Mouse (Mus musculus) urinary bladder, postnatal 10 days (tissue): ENCODE results near the gene Rpl27.
"Not testable (repeated sequence)": the region's sequence is repeated elsewhere in the genome, so short reads cannot be mapped to it uniquely, and the experiment has no call there.

Experiments
- DNase-seq: peaks from one replicate; pipeline ENCODE4 v3.0.0; 2022; ENCODE audit warnings: low spot score

The Rpl27 gene

DNA sequence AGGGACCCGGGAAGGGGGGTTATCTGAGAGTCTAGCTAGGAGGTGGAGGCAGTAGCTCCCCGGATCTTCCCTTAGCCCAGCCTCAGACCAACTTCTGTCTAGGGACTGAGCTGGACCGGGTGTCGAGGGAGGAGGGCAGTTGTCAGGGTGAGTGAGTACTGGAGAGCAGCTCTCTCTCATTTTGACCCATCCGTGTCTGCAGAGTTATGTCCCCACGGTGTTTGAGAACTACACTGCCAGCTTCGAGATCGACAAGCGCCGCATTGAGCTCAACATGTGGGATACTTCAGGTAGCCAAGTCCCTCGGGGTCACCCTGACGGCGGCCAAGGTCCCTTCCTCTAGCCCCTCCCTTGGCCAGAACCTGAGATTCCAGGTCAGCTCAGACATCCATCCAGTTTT, 26.6 kb downstream of the Rpl27 start:
- DNase-seq = no peak

DNA sequence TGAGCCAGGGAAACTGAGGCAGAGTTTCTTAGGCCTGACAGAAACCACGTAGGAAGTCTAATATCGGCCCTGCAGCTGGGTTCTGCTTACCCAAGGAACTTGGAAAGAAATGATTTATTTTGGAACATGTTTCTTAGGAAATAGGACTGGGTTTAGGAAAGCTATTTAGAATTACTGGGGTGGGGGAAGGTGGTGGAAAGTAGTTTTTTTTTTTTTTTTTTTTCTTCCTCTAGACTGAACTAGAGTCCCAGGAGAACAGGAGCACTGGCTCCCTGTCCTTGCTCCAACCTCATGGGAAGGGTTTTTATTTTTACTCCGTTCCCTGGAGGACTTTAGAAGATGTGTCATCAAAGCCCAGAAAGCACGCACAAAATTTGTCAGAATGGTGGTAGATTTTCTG, 27.1 kb downstream of the Rpl27 start:
- no peak for DNase-seq

DNA sequence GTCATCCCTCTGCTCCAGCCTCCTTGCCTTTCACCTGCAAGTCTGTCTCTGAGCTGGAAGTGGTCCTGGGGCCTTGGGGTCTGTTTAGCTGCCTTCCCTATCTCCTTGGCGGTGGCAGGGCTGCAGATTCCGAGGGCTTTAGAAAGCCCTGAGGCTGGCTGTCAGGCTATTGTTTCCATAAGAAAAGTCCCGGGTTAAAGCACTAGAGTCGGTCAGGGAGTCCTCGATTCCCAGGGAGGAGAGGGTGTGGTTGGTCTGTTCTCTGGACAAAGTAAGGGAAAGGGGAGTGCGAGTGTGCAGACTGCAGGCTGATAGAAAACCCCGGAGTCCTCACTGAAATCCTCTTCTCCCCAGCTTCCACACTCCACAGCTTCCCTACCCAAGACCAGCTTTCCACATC, 28.1 kb downstream of the Rpl27 start:
- no peak for DNase-seq

DNA sequence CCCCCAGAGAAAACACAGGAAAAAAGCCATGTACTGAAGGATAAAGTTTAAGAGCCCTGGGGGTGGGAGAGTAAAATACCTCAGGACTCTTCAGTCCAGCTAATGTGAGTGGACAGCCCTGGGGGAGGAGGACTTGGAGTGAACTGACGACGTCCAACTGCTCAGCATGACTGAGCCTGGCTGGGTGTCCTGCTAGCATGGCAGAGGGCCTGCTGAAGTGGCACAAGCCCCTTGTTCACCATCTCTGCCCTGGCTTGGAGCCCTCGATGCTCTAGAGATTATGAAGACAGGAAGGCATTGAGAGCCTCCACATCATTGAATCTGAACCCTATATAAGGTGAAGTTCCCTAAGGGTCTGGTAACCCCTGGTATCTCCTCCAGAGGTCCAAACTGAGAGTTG, 29.8 kb downstream of the Rpl27 start:
- no peak for DNase-seq

DNA sequence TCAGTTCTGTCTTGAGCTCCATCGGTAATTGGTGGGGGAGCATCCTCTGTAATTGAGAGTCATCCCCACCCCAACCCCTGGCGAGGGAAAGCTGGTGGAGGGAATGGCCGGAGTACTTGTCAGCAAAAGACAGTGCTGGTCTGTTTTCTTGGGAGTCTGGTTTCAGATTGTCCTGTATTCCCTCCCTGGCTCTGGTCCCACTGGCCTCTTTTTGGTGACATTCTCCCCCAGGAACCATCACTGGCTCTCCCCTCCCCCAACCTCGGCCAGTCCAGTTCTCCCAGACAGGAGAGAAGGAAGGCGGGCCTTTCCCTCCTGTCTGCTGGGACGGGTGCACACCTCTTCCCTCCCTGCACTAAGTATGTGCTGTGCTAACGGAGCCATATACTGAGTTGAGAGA, 30.2 kb downstream of the Rpl27 start:
- no peak for DNase-seq

DNA sequence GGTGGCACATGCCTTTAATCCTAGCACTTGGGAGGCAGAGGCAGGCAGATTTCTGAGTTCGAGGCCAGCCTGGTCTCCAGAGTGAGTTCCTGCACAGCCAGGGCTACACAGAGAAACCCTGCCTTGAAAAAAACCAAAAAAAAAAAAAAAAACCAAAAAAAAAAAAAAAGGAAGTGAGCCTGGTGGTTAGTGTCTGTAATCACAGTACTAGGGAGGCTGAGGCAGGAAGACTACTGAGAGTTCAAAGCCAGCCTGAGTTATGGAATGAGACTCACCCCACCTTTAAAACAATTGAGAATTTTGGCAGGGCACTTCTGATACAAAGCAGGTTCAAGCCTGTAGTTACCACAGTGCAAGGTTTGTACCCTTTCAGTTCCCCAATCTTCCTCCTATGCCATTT, 31.6 kb downstream of the Rpl27 start:
- DNase-seq = not testable (repeated sequence)

DNA sequence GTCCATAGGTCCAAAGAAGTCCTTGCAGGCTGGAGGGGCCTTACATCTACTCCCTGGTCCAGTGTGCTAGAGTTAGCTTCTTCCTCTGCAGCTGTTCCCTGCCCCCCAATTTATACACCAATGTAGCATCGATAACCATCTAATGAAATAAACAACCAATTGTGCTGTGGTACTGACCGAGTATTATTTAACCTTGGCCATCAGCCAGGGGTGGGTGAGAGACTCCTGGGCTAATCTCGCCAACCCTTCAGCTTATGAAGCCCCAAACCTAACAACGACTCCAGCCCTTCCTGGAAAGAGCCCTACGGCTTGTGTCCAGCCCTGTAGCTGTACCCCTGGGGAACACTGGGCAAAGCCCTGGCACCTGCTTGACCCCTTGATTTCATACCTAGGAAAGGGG, 32.2 kb downstream of the Rpl27 start:
- DNase-seq = no peak

DNA sequence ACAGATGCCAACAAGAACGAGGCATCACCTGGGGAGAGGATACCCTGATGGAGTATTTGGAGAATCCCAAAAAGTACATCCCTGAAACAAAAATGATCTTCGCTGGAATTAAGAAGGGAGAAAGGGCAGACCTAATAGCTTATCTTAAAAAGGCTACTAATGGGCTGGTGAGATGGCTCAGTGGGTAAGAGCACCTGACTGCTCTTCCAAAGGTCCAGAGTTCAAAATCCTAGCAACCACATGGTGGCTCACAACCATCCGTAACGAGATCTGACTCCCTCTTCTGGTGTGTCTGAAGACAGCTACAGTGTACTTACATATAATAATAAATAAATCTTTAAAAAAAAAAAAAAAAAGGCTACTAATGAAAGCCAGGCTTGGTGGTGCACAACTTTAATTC, 34.3 kb downstream of the Rpl27 start:
- not testable (repeated sequence) for DNase-seq

DNA sequence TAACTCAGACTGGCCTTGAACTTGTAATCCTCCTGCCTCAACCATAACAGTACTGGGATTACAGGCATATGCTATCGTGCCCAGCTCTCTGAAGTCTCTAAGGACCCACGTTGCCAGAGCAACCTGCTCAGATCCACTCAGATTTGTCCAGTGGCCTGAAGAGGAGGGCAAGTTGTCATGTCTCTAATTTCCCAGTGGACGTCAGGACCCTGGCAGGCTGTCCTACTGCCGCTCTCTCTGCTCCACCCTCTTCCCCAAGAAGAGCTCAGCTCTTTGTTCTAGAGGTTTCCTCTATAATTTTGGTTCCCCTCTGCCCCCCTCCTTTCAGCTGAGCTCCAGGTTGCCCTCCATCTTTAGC, 35.1 kb downstream of the Rpl27 start:
- no peak for DNase-seq

DNA sequence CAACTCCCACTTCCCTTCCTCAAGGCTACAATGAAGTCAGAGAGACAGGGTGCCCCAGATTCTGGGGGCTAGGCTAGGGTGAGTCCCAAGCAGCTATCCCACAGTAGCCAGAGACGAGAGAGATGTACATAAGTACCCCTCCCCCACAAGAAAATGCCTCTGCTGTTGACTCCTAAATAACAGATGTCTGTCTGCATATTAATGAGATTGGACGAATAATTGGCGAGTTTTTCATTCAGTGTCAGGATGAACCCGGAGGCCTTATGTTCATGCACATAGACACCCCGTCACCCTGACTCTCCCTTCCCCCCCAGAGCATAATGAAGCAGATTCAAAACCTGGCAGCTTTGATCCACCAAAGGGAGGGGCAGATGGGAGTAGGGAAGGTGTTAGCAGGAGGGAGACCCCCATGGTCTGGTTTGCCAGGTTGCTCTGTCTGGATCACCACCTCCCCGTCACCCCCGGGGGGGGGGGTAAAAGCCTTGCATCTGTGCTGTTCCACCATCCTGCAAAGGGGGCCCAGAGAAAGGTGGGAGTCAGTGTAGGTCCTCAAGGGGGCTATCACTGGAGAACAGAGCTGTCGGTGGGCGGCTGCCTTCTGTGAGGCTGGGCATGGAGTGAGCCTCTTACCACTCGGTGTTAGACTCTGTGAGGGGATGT, 35.6 kb downstream of the Rpl27 start:
- no peak for DNase-seq

DNA sequence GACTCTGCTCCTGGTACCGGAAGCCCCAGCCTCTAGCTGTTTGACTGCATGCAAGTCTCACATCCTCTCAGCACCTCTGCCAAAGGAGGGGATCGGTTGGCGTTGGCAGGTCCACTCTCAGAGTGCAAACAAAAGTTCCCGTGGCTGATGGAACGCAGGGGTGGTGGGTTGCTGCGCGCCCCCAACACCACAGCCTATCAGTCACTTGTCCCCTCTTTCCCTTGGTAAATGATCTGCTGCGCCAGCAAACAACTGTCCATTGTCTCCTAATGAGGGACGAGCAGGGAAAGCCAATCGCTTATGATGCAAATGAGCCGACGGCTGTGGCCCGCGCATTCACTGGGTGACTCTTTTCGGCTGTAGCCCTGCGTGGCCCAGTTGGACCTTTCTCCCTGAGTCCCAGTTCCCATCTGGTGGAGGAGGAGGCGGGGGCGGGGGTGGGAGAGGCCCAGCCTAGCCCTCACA, 37.1 kb downstream of the Rpl27 start:
- no peak for DNase-seq

DNA sequence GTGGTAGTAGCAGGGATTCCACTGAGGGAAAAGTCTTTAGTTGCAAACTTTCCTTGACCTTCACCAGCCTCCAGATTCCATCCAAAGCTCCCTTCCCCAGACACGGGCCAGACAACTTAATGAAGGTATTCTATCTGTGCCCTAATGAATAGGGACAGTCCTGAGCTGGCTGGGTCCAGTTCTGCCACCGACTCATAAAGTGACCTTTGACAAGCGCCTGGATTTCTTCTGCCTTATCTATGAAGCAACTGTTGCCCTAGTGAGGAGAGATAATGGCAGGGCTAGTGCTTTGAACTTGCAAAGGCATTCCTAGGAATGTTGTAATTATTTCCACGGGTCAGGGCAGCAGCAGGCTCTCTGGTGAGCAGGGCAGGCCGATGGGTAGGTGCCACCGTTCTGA, 38.8 kb downstream of the Rpl27 start:
- no peak for DNase-seq

DNA sequence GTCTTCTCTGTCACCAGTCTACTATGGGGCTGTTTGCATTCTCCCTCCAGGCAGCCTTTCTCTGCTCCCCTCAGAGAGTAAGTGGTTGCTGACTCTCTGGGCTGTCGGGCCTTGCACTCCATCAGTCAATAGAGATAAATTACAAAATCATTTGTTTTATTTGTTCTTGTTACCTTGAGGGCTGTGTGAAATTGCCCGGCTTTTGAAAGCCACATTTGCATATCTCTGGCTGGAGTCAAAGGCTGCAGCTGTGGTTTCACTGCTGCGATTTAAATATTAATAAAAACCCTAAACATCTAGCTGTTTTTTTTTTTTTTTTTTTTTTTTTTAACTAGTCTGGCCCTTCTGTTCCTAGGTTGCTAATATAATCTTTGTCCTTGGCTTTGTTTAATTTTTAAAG, 41.7 kb downstream of the Rpl27 start:
- DNase-seq = no peak

DNA sequence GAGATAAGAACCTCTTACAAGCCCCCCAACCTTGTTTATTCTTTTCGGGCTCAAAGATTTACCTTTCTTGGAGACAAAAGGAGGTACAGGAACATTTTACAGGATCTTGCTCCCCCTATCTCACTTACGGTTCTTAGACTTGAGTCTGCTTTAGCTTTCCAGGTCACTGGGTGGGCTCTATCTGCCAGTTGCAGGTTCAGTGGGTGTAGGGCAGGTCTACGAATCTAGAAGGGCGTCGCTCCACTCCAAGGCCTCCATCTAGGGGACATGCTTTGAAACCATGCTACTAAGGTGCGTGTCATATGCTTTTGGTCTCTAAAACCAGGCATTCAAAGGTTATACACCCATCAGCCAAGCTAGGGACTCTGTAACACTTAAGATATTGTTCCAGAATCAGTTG, 42.1 kb downstream of the Rpl27 start:
- no peak for DNase-seq

DNA sequence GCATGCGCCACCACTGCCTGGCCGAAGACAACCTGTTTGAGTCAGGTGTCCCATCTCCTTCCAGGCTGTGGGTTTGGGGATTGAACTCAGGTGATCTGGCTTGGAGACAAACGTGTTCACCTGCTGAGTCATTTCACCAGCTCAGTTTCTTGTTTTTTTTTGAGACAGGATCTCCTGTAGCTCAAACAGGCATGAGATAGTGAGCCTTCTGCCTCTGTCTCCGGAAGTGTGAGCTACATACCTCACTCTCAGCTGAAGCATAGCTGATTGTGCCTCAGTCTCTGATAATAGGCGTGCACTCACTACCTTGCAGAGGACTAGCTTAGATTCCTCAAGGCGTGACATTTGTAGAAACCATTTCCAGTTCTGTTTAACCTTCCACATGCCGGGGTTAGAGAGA, 42.7 kb downstream of the Rpl27 start:
- no peak for DNase-seq

DNA sequence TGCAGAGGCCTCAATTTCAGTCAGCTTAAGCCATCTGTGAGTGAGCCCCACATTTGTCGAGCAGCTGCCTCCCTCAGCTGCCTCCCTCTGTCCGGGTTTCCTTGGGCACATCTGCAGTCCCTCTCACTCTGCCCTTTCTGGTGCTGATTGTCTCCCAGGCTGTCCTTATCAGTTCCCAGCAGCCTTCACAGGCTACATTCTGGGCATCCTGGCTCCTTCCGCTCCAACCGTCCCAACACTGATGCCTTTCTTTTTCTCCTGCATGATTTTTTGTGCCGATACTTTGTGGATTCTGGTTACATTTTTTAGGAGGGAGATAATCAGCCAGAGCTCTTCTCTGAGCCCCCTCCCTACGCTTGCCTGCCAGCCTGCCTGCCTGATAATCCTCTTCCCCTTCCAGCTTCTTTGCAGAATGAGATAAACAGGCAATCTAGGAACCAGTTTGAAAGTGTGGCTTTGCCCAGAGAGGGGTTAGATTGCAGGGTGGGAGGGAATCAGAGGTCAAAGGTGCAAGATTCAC, 43.5 kb downstream of the Rpl27 start:
- DNase-seq = no peak

DNA sequence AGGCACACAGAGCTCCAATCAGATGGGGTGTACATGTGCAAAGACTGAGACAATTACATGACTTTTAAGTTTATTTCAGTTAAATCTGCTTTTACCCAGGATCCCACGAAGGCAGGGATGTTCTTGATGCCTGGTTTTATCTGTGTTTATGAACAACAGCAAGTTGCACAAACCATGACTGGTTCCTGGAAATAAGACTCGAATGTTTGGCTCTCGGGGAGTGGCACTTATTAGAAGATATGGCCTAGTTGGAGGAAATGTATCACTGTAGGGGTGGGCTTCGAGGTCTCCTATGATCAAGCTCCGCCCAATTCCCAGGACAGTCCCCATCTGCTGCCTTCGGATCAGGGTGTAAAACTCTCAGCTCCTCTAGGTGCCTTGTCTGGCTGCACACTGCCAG, 44.0 kb downstream of the Rpl27 start:
- no peak for DNase-seq
